Mouse (Mus musculus) A20 (cell line): ENCODE measurements at regions not wholly inside any gene's neighbourhood (a gene's known extent, or its start where the extent isn't known, plus 50 kb on each side); places are given as distances from the start of the nearest gene placed in this dataset.

Source experiments
- DNase-seq: peaks from one replicate; pipeline ENCODE4 v3.0.0-alpha.2; 2011; ENCODE audit warnings: low read depth, low spot score

GRCm38 (mm10) chrX:85481326-85481725 lies 92.5 kb upstream of the Tab3 start:
- peak; percentile 47 for DNase-seq

DNA sequence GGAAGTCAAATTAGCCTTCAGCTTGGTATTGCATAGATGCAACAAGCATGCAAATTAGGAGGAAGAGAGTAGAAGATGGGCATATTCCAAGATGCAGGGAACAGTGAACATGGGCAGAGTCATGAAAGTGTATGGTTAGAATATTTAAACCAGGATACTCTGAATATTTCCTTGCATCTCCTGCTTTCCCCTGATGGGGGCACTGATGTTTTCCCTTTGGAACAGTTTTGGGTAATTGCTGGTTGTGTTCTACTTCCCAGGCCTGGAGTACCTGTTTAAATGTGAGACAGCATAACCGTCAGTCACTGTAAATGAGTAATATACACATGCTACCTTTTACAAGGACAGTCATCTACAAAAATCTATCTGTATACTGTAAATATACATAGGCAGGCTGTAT lies 76.9 kb upstream of the Tab3 start:
- DNase-seq: no peak
